Mouse (Mus musculus): ENCODE measurements around the gene Sdhaf1.
A peak's percentile ranks its signal among the peaks of the same experiment; 100 is the strongest.

Sdhaf1 gene

DNA sequence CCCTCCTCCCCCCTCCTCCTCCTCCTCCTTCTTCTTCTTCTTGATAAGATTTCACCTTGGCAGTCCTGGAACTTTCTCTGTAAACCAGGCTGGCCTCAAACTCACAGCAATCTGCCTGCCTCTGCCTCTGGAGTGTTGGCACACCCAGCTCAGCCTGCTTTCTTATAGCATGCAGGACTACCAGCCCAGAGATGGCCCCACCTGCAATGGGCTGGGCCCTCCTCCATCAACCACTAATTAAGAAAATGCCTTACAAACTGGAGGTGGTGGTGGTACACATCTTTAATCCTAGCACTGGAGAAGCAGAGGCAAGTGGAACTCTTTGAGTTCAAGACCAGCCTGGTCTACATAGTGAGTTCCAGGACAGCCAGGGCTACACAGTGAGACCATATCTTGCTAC is 2.7 kb upstream of the Sdhaf1 start:
- DNase-seq (ENCODE audit: extremely low spot score, low read depth, low spot score): no peak

DNA sequence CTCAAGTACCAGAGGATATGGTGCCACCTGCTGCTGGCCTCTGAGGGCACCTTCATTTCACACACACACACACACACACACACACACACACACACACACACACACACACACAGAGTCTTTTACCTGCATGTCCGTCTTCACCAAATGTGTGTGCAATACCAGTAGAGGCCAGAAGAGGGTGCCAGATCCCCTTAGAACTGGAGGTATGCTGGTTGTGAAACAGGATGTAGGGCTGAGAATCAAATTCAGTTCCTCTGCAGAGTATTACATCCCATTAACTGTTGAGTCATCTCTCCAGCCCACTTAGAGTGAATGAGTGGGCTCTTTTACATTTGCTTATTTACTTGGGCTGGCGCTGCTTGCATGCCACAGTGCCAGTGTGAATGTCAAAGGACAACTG is 1.7 kb upstream of the Sdhaf1 start:
- DNase-seq (ENCODE audit: extremely low spot score, low read depth, low spot score): no peak

DNA sequence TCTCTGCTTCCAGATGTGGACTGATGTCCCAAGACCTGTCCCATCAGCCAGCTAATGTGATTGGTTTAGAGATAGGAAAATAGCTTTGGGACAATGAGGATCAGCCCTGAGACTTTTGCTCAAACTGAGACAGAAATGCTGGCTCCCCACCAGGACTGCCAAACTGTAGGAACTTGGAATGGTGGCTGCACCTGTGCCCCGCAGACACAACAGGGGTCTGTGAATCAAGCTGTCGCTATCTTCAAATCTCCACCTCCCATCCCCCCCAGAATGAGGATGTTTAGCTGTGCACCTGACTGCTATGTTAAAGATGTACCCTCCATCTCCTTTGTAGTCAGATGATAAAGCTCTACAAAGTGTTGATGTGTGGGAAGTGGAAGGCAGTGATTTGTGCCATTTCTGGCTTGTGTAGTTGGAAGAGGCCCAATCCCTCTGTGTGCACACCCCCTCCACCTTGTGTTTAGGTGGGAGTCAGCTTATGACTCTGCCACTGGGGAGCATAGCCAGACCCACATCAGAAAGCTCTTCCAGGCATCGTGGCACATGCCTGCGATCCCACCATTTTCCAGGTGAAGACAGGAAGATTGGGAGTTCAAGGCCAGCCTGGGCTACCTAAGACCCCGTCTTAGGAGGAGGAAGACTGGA is 727 bp upstream of the Sdhaf1 start:
- DNase-seq (ENCODE audit: extremely low spot score, low read depth, low spot score): no peak

DNA sequence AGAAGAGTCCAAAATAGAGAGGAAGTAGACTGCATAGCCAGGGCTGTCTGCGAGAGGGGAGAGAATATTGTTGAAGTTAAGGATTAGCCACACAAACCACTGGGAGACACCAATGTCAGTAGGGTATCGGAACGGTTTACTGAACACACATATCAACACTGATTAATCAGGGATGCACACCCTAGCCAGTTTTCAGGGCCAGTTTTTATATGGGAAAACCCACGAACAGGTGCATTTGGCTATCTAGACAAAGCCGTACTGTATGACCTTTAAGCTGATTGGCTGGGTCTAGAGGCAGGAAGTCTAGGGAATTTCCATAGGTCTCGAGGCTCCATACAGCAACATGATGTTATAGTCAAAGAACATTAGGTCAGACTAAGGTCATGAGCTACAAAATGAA is 830 bp downstream of the Sdhaf1 start:
- DNase-seq (ENCODE audit: extremely low spot score, low read depth, low spot score): no peak

DNA sequence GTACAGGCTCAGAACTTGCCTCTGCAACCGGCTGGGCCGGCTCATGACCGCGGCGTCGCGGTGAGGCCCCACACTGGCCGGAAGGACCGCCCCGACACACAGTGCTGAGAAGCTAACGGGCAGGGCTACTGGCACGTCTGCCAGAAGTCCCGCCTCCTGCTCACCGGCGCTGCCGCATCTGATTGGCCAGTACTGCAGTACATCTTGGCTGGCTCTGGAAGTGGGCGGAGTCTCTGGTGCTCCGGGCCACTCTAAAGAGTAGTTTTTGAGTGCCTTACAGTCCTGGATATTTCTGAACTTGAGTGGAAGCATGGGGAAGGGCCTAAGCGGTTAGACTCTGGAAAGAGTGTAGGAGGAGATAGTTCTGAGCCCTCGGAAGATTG is 1.4 kb downstream of the Sdhaf1 start:
- DNase-seq (ENCODE audit: extremely low spot score, low read depth, low spot score): peak; percentile 86

DNA sequence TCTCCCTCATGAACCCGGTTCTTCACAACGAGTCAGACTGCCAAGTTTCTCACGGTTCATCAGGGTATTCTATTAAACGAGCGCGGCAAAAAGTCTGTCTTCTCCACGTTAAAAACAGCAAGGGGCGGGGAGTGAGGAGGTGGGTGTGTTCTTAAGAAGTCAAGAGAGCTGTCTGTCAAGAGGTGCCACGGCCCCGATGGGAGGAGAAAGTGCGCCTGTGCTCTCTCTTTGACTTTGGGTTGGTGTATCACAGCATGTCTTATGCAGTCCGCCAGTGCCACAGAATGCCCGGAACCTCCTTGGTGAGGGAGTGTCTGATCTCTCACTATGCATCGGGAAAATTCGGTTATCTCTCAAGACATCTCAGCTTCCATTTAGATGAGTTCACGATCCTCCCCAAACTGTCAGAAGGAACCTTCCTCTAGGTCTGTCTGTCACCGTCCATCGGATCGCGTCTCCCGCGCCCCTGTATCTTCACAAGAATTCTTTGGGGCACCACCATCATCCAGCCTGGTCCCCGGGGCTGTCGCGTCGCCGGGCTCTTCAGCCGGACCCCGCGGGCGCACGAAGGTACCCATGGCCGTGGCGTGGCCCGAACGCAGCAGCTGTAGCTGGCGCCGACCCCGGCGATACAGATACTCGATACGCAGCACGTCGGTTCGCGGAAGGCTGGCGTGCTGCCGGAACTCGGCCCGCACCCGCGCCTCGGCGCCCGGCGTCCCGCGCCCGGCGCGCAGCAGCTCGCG is 2.0 kb downstream of the Sdhaf1 start, which contains the start of gene E130208F15Rik:
TSS of gene E130208F15Rik (plus strand) at position 202 of the 746 bp plus-strand sequence.
- DNase-seq (ENCODE audit: extremely low spot score, low read depth, low spot score): no peak

DNA sequence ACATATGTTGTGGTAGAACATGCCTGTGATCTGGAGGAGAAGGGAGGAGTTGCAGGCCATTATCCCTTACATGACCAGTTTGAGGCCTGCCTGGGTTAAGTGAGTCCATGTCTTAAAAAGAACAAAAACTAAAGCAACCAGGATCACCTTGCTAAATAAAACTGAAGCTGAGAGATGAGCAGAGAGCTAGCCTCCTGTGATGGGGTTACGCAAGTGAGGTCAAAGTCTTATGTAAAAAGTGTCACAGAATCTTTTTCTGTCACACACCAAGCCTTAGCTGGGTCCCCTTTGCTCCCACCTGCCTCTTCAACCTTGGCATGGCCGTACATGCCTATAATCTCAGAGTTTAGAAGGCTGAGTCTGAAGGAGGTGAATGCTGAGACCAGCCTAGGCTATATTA is 2.7 kb downstream of the Sdhaf1 start:
- DNase-seq (ENCODE audit: extremely low spot score, low read depth, low spot score): no peak

DNA sequence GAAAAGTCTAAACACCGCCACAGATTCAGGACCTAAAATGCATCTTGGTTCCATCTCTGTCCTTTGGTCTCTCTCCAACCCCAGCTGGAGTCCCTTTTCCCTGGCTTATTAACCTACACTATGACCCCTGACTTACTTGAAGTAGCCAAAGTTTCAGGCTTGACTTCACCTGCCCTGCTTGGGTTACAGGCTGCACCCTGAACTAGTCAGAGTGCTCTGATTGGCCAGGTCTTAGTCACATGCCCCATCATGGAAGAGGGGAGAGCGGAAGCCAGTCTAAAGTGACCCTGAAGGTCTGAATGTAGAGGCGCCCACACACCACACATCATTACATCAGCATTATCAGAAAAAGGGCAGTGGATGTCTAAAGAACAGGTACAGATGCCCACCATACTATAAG is 5.6 kb downstream of the Sdhaf1 start:
- DNase-seq (ENCODE audit: extremely low spot score, low read depth, low spot score): no peak

DNA sequence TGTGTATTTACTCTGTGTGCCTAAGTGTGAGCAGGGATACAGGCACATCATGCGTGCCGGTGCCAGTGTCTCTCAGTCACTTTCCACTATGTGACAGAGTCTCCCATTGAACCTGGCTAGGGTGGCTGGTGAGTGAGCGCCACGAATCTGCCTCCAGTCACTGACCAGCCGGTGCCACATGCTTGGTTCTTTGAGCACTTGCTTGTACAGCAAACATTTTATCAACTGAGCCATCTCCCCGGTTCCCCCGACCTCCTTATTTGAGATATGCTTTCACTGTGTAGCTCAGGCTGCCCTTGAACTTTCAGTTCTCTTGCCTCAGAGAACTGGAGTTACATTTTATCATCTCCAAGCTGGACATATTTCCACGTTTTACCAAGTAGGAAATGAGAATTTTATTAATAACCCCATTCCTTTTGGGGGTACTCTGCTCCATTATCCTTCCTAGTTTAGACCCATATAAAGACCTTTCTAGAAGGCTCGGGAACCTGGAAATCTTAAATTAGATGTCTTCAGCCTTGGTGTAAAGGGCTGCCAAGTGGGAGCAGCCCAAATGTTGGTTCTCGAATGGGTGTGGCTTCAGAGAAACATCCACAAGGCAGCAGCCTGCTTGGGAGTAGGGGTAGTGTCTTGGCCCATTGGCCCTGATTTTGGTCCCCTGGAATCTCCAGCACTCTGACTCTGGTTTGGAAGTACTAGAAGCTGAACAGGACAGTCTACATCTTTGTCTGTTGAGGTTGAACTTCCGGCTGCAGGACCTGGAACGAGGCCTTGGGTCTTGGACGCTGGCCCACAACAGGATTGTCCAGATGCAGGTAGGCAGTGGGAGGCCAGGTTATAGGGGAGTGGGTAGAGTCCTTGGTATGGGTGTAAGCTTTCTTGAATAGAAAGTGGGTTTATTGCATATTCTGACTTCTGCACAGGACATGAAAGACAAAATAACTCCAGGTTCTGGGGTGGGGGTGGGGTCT is 7.9 kb downstream of the Sdhaf1 start:
- DNase-seq (ENCODE audit: extremely low spot score, low read depth, low spot score): no peak

DNA sequence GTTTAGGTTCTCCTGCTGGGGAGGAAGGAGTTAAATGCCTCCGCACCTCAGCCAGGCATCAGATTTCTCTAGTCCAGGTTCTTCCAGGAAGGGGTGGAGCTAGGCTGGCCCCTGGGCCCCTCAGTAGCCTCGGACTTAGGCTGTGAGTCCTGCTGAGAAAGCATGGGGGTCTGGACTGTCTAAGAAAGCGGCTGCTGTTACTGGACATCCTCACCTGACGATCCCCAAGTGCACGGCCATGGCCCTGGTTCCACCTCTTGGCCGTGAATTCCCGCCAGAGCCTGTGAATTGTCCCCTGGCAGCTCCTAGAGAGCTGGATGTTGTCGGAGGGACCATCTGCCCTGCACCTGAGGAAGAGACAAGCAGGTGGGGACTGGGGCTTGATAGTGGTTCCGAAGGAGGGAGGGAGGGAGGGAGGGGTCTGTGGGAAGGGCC is 9.0 kb downstream of the Sdhaf1 start, which contains the start of gene Syne4:
TSS of gene Syne4 (plus strand) at position 87 of the 435 bp plus-strand sequence.
- DNase-seq (ENCODE audit: extremely low spot score, low read depth, low spot score): no peak

DNA sequence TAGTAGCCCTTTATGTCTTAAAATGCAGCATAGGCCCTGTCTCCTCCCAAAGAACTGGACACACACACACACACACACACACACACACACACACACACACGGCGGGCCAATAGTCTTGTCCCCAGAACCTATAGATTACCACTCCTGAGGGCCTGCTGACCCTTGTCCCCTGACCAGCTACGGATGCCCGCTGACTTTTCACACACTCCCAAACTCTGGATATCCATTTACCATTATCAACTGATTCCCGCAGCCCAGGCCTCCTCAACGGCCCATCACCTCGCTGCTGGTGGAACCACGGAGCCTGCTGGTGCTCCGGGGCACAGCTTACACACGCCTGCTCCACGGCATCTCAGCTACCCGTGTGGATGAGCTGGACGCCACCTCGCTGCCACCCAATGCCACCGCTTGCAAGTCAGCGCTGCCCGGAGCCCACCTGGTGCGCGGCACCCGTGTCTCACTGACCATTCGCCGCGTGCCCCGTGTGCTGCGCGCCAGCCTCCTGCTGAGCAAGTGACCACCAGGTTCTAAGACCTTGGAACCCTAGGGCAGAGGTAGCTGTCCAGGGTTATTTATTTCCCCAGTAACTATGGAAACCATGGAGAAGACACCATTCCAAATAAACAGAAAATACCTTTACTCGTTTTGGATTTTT is 9.9 kb downstream of the Sdhaf1 start:
- DNase-seq (ENCODE audit: extremely low spot score, low read depth, low spot score): no peak

DNA sequence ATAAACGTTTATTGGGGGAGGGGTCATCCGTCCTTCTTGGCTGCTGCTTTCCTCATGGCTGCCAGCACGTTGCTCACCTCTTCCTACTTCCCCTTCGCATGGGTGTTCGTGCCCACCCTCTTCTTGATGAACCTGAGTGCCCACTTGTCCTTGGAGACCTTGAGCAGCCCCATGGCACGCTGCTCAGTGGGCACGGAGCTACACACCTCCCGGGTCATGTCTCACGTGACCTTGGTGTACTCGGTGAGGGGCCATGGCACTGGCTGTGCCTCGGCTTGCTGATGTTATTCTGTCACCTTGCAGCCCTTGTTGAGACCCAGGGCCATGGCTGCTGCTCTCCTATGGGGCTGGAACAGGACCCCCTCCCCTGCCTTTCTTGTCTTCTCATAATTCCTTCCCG is 13.6 kb downstream of the Sdhaf1 start:
- no peak for DNase-seq (ENCODE audit: extremely low spot score, low read depth, low spot score)

DNA sequence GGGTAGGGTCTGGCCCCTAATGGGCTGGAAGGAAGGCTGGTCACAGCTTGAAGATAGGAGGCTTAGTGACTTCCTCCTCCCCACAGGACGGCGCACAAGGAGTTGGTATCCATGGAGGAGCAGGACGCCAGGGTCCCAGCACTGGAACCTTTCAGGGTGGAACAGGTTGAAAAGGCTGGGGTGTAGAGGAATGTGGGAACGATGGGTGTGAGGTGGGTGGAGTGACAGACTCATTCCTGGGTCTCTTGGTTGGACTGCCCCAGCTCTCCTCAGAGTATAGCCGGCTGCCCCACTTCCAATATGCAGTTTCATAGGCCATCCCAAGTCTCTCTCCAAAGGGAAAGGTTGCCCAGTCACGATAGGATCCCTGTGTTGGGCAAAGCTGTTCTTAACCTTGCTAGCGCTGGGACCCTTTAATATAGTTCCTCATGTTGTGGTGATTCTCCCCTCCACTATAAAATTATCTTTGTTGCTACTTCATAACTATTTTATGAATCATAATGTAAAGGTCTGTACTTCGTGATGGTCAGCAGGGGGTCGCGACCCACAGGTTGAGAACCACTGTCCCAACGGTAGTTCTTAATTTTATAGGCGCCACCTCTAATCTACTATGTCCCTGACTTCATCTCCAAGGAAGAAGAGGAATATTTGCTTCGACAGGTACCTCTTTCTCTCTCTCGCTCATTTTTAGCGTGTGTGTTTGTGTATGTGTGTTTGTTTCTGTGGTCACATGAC is 14.1 kb downstream of the Sdhaf1 start:
- DNase-seq (ENCODE audit: extremely low spot score, low read depth, low spot score): no peak

DNA sequence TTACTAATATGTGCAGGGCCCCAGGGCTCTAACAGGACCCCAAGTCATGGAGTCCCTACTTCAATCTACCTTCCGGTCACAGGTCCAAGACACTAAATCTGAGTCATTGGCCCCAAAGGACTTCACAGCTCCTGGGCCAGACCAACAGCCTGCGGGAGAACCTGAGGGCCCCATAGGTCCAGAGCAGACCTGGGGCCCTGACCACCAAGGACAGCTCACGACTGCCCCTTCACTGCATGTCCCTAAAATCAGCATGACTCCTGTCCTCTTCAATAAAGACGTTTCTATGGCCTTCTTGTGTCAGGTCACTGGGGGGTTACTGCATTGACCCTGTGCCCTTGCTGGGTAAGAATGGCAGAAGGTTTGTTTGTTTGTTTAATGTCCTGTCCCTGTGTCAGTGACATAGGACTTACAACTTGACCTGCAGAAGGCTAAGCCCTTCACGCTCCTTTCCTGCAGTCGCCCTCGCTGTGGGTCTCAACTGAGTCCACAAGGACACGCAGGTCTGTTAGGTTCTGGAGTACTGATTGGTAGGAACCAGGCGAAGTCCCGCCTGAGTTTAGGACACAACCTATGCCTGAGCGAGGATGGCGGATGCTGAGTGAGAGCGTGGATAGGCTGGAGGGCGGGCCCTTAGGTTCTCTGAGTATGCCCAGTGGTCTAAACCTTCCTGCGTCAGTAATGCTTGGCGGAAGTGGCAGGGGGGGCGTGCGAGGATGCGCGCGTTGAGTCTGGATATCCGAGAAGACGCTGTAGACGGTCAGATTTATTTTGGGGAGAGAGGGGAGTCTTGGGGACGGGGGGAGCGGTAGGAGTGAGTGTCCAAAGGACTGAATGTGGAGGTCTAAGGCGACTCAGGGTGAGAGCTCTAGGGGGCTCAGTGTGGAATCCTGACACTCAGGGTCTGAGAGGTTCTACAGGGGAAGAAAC is 15.4 kb downstream of the Sdhaf1 start, which contains the start of gene Alkbh6:
TSS of gene Alkbh6 (plus strand) at position 642 of the 930 bp plus-strand sequence.
- peak; percentile 70 for DNase-seq (ENCODE audit: extremely low spot score, low read depth, low spot score)

DNA sequence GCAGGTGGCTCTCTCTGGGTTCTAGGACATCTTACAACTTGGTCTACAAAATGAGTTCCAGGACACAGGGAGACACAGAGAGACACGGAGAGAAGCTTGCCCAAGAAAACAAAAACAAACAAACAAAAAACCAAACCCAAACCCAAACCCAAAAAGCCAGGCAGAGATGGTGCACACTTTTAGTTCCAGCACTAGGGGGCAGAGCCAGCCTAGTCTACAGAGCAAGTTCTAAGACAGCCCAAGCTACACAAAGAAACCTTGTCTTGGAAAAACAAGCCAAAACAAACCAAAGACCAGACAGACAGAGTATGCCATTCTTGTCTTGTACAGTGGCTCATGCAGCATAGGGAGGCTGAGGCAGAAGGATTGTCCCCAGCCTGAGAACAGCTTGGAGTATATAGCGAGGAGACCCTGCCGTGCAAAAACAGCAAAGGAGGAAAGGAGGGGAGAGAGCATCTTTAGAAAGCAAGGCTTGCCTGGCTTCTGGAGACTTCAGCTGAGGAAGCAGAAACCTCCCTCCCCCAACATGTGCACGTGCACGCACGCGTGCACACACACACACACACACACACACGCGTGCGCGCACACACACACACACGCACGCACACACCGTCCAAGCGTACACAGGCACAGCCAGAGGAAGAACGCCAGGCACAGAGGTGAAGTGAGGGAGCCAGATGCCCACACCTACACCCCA is 17.5 kb downstream of the Sdhaf1 start:
- DNase-seq (ENCODE audit: extremely low spot score, low read depth, low spot score): no peak

DNA sequence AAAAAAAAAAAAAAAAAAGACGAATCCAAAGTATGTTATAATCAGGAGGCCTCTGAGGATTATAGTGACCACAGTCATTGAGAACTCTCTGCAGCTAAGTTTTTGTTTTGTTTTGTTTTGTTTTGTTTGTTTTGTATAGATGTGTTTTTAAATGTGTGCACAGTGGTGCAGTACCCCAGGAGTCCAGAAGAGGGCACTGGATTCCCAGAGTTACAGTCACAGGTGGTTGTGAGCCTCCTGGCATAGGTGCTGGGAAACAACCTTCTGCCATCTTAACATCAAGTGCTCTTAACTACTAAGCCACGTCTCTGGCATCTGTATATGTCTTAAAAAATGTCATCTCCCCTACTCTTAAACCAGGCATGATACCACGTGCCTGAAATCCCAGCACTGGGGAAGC is 22.8 kb downstream of the Sdhaf1 start:
- no peak for DNase-seq (ENCODE audit: extremely low spot score, low read depth, low spot score)

DNA sequence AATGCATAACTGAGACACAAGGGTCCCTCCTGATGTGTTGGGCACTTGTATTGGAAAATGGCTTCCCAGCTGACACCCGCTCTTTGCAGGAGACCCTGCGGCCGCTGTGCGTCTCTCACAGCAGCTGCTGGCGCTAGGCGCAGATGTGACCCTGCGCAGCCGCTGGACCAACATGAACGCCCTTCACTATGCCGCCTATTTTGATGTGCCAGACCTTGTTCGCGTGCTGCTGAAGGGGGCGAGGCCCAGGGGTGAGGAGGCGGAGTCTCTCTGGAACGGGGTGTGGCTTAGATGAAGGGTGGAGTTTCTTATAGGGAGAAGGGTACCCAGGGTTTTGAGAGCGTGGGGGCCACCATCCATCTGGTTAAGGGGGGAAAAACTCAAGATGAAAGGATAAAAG is 26.4 kb downstream of the Sdhaf1 start:
- no peak for DNase-seq (ENCODE audit: extremely low spot score, low read depth, low spot score)

DNA sequence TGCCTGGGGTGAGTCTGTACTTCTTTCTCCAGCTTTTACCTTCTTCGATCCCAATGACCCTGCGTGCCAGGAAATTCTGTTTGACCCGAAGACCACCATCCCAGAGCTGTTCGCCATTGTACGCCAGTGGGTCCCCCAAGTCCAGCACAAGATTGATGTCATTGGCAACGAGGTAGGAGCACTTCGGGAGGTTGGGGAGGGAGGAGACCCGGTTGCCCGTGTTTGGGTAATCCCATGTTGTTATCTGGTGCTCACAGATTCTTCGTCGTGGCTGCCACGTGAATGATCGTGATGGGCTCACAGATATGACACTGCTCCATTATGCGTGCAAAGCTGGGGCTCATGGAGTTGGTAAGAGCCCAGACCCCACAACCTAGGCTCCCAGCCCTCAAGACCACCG is 26.9 kb downstream of the Sdhaf1 start:
- DNase-seq (ENCODE audit: extremely low spot score, low read depth, low spot score): no peak

Measured in hindlimb bud, embryonic 11.5 days (tissue).